Mouse (Mus musculus) heart, embryonic 16.5 days (tissue): ENCODE data around the gene Mrps24. TPM values are rescaled to one million over a fixed set of nuclear protein-coding genes. Genes with fewer than 3 reads are reported as not detected.

Source experiments
- ATAC-seq: fragments of 200-750 bp; cut with Nextera tagmentation; replicated peaks from 2 replicates; pipeline ENCODE4 v1.8.0; 2017; ENCODE audit warnings: moderate number of reproducible peaks; ENCODE audit not compliant: insufficient read depth, low FRiP score; ENCODE audit errors: extremely low read depth
- H3K27ac ChIP-seq: fragments of 300-500 bp; sonication (generic); 2 replicates; pipeline ENCODE4 v1.5.1; 2014; ENCODE audit warnings: mild to moderate bottlenecking, low read length, control low read depth, moderate library complexity
- H3K27me3 ChIP-seq: fragments of 300-500 bp; sonication (generic); 2 replicates; pipeline ENCODE4 v1.6.1; 2014; ENCODE audit warnings: low read length, mixed read lengths; ENCODE audit not compliant: control insufficient read depth, insufficient read depth
- H3K36me3 ChIP-seq: fragments of 300-500 bp; sonication (generic); 2 replicates; pipeline ENCODE4 v1.6.1; 2014; ENCODE audit not compliant: control insufficient read depth, insufficient read depth
- H3K4me1 ChIP-seq: fragments of 300-500 bp; sonication (generic); 2 replicates; pipeline ENCODE4 v1.6.1; 2014; ENCODE audit warnings: low read length, mixed read lengths; ENCODE audit not compliant: control insufficient read depth, insufficient read depth
- H3K4me2 ChIP-seq: fragments of 300-500 bp; sonication (generic); 2 replicates; pipeline ENCODE4 v1.6.1; 2014; ENCODE audit warnings: low read depth, mild to moderate bottlenecking, control low read depth, low read length
- H3K4me3 ChIP-seq: fragments of 300-500 bp; sonication (generic); 2 replicates; pipeline ENCODE4 v1.5.1; 2014; ENCODE audit warnings: mild to moderate bottlenecking, control low read depth, low read length
- H3K9ac ChIP-seq: fragments of 300-500 bp; sonication (generic); 2 replicates; pipeline ENCODE4 v1.6.1; 2014; ENCODE audit warnings: low read length, control low read depth
- H3K9me3 ChIP-seq: fragments of 300-500 bp; sonication (generic); replicated peaks from 2 replicates; pipeline ENCODE4 v1.6.1; 2016; ENCODE audit warnings: low read length; ENCODE audit not compliant: control insufficient read depth
- WGBS: fragments of 180-500 bp; shearing (Covaris S2); extraction: QIAGEN DNeasy Blood & Tissue Kit; methylation state at CpG from one replicate; pipeline ENCODE4 v1.1.7; 2014; 5-methylcytosine and 5-hydroxymethylcytosine counted together
- polyA plus RNA-seq: library from polyadenylated mRNA; unstranded; fragments of >200 nt; fragmentation: Nextera tagmentation; extraction: Ambion mirVana; gene quantifications from 2 replicates; pipeline ENCODE4 v1.2.1, GENCODE M21; 2015

The Mrps24 gene
- polyA plus RNA-seq: 197 and 201 TPM in 2 replicates

DNA sequence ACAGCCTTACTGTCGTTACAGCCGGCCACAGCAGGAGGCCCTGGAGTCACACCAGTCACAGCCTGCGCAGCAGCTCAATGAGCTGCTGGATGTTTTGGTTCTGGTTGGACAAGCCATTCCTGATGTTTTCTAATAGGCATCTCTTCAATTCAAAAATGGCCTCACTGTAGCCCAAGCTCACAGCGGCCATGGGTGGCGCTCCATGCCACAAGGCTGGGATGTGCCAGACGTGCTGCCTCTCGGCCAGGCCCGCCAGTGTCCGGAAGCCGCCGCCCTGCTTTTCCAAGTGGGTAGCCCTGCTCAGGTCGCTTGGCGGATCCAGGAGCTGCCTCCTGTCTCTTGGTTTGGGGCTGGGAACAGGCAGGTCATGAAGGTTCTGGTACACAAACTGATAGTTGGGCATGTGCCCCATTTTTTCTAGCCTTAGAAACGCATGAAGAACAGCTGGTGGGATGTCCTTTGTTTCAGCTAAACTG is at the start of gene Mrps24:
TSS of gene Mrps24 (minus strand) at position 51 of the 476 bp plus-strand sequence.
- Histone ChIP-seq H3K27ac (no peak within 1 kb of the TSS), H3K27me3 (no peaks in the 10 kb centered on the region), H3K4me2 (no peak within 1 kb of the TSS), H3K36me3 (peaks cover 43% of the 10 kb centered on the region), H3K4me1 (no peaks in the 10 kb centered on the region), H3K9me3 (no peaks in the 10 kb centered on the region), H3K9ac (no peak within 1 kb of the TSS), H3K4me3 (no peak within 1 kb of the TSS)
- ATAC-seq: no peak
- WGBS: 82% methylated on average over 14 of the region's 14 CpGs

- H3K9ac ChIP-seq: peak overlapping the region; percentile 70
- H3K36me3 ChIP-seq: peaks cover 2% of the 10 kb centered on the region
- peaks cover 17% of the 10 kb centered on the region for H3K4me1 ChIP-seq
- H3K4me2 ChIP-seq: peak overlapping the region; percentile 72
- H3K27me3 ChIP-seq: no peaks in the 10 kb centered on the region
- WGBS: 21% methylated on average over 6 of the region's 6 CpGs
- H3K9me3 ChIP-seq: no peaks in the 10 kb centered on the region
- H3K4me3 ChIP-seq: peak overlapping the region; percentile 89
- peak overlapping the region; percentile 96 for H3K27ac ChIP-seq
- no peak for ATAC-seq
Measured at GRCm38 (mm10) chr11:5762633-5762982, 47.1 kb upstream of the Mrps24 start.

DNA sequence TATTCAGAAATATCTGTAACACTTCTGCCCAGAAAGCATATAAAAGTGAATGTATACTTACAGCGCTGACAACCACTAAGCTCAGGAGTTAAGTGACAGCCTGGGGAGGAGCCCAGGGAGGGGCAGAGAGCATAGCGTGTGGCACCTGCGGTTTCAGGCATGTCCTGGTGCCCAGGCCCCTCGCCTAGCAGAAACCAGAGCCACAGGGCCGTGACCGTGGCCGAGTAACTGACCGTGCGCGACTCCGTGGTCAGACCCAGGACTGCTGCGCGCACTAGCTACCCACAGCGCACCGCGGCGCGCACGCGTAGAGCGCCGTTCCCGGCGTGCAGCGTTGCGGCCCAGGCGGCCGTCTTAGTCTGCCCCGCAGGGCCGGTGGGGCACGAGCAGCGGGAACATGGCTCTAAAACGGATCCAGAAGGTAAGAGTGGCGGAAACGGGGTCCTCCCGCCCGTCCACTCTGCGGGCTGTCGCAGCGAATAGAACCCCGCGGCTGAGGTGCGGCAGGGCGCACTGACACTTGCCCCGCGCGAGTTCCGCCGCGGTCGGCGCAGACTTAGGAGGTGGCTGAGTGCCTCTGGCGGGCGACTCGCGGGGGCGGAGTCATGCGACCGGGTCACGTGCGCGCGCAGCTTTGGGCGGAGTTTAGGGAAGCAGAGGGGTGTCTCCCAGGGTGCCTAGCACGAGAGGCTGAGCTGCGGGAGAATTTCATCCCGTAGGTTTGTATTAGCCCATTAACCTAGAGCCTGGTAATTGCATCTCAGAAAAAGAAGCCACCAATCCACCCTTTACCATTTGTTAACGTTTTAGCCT is 46.5 kb upstream of the Mrps24 start, which contains the start of gene Urgcp:
TSS of gene Urgcp (minus strand) at position 557 of the 813 bp plus-strand sequence.
- peaks cover 2% of the 10 kb centered on the region; the same call in 1 of the 2 replicates for H3K36me3 ChIP-seq
- peaks cover 17% of the 10 kb centered on the region for H3K4me1 ChIP-seq
- peak within 1 kb of the TSS; percentile 98 for H3K9ac ChIP-seq
- H3K4me3 ChIP-seq: peak within 1 kb of the TSS; percentile 89
- no peaks in the 10 kb centered on the region for H3K27me3 ChIP-seq
- H3K4me2 ChIP-seq: peak within 1 kb of the TSS; percentile 72
- peak; percentile 98 for ATAC-seq
- 0% methylated on average over 68 of the region's 68 CpGs for WGBS
- peak within 1 kb of the TSS; percentile 96 for H3K27ac ChIP-seq
- no peaks in the 10 kb centered on the region for H3K9me3 ChIP-seq

GRCm38 (mm10) chr11:5753755-5754154 is 38.3 kb upstream of the Mrps24 start:
- Histone ChIP-seq H3K4me2 (no peak overlapping the region), H3K27me3 (no peaks in the 10 kb centered on the region), H3K36me3 (peaks cover 16% of the 10 kb centered on the region), H3K9ac (no peak overlapping the region), H3K4me3 (no peak overlapping the region), H3K27ac (no peak overlapping the region), H3K9me3 (peaks cover 19% of the 10 kb centered on the region), H3K4me1 (no peaks in the 10 kb centered on the region)
- whole genome bisulfite sequencing: 85% methylated on average over 2 of the region's 2 CpGs
- no peak for ATAC-seq

GRCm38 (mm10) chr11:5744951-5745350 is 29.5 kb upstream of the Mrps24 start:
- no peak for ATAC-seq
- no peak overlapping the region for H3K27ac ChIP-seq
- H3K36me3 ChIP-seq: peaks cover 4% of the 10 kb centered on the region
- no peak overlapping the region for H3K4me2 ChIP-seq
- no peak overlapping the region for H3K9ac ChIP-seq
- H3K9me3 ChIP-seq: peaks cover 8% of the 10 kb centered on the region; the same call in 1 of the 2 replicates
- no peaks in the 10 kb centered on the region for H3K27me3 ChIP-seq
- no peak overlapping the region for H3K4me3 ChIP-seq
- peaks cover 2% of the 10 kb centered on the region for H3K4me1 ChIP-seq
- WGBS: 89% methylated on average over 2 of the region's 2 CpGs

DNA sequence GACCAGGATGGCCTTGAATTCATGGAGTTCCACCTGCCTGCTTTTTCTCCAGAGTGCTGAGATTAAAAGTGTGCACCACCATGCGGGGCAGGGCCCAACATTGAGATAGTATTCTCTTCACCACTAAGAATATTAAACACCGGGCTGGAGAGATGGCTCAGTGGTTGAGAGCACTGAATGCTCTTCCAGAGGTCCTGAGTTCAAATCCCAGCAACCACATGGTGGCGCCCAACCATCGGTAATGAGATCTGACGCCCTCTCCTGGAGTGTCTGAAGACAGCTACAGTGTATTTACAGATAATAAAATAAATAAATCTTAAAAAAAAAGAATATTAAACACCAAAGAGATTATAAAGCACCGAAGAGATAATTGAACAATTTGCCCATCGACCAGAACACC is 26.6 kb upstream of the Mrps24 start:
- Histone ChIP-seq H3K4me3 (no peak overlapping the region), H3K27me3 (no peaks in the 10 kb centered on the region), H3K9me3 (peaks cover 3% of the 10 kb centered on the region; the same call in 1 of the 2 replicates), H3K36me3 (no peaks in the 10 kb centered on the region), H3K4me1 (peaks cover 20% of the 10 kb centered on the region), H3K4me2 (no peak overlapping the region), H3K27ac (no peak overlapping the region), H3K9ac (no peak overlapping the region)
- 69% methylated on average over 7 of the region's 7 CpGs for WGBS
- ATAC-seq: no peak

GRCm38 (mm10) chr11:5740965-5741627 is 25.6 kb upstream of the Mrps24 start:
- peak; percentile 93 for ATAC-seq
- under 1% methylated on average over 50 of the region's 50 CpGs for WGBS
- peak overlapping the region; percentile 94 for H3K27ac ChIP-seq

GRCm38 (mm10) chr11:5740599-5740964 is 25.1 kb upstream of the Mrps24 start:
- Histone ChIP-seq H3K4me2 (peak overlapping the region; percentile 85), H3K27me3 (no peaks in the 10 kb centered on the region), H3K27ac (peak overlapping the region; percentile 94), H3K4me1 (peaks cover 21% of the 10 kb centered on the region), H3K36me3 (no peaks in the 10 kb centered on the region), H3K4me3 (peak overlapping the region; percentile 76), H3K9me3 (no peaks in the 10 kb centered on the region), H3K9ac (peak overlapping the region; percentile 93)
- ATAC-seq: peak; percentile 46
- WGBS: 2% methylated on average over 26 of the region's 26 CpGs

More at GRCm38 (mm10) chr11:5740965-5741627, 25.6 kb upstream of the Mrps24 start:
- H3K9me3 ChIP-seq: no peaks in the 10 kb centered on the region
- peak overlapping the region; percentile 93 for H3K9ac ChIP-seq
- peaks cover 21% of the 10 kb centered on the region for H3K4me1 ChIP-seq
- H3K27me3 ChIP-seq: no peaks in the 10 kb centered on the region
- H3K4me3 ChIP-seq: peak overlapping the region; percentile 76
- H3K36me3 ChIP-seq: no peaks in the 10 kb centered on the region
- peak overlapping the region; percentile 85 for H3K4me2 ChIP-seq

- H3K4me1 ChIP-seq: peaks cover 27% of the 10 kb centered on the region
- peak overlapping the region; percentile 94 for H3K27ac ChIP-seq
- peak overlapping the region; percentile 85 for H3K4me2 ChIP-seq
- no peaks in the 10 kb centered on the region for H3K27me3 ChIP-seq
- no peaks in the 10 kb centered on the region for H3K9me3 ChIP-seq
- H3K36me3 ChIP-seq: no peaks in the 10 kb centered on the region
- peak overlapping the region; percentile 76 for H3K4me3 ChIP-seq
- peak overlapping the region; percentile 93 for H3K9ac ChIP-seq
- no peak for ATAC-seq
- 44% methylated on average over 3 of the region's 3 CpGs for WGBS
Measured at GRCm38 (mm10) chr11:5739846-5740245, 24.4 kb upstream of the Mrps24 start.
